Mouse (Mus musculus): Measurements from ENCODE around the gene Gas2l1. TPM values are rescaled to one million over a fixed set of nuclear protein-coding genes. Genes with fewer than 3 reads are reported as not detected.
A peak's percentile ranks its signal among the peaks of the same experiment; 100 is the strongest.

Gas2l1 gene
- polyA plus RNA-seq, 1 experiment: 2.3 TPM

DNA sequence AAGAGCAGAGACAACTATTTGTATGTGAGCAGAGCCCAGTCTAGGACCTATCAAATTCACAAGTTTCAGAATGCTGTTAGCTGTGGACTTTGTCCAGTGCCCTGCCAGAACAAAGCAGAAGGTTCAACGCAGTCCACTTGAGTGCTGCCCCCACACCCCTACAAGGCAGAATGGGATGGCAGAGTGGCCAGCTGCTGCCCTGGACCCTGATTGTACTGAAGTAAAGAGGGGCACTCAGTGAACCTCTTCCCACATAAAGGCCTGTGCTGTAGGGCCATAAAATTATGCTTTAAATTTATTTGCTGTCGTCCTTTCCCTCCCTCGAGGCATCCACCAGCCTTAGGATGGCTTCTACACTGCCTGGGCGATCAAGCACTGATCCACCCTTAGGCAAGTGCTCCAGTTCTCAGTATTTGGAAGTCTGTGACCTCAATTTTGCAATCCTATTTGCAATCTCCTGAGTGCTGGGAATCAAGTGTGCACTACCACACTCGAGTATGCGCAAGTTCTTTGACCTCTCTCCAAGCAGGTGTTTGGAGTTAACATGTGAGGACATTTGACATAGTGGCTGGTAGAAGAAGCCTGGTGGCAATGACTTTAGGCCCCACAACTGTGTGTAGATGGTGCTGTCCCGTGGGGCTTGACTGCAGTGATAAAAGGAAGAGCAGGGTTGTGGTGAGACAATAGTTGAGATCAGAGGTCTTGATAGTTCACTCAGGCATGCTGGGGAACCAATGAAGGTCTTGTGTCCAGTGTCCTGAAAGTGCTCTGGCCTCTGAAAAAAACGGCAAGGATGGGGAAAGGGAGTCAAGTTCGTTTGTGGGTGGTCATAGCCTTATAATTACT, 3.2 kb upstream of the Gas2l1 start:
- Histone ChIP-seq H3K4me1 (ENCODE audit: control insufficient read depth) (peaks cover 23% of the 10 kb centered on the region), H3K4me3 (replicated peaks) (no peak overlapping the region), H3K27me3 (ENCODE audit: control insufficient read depth) (peaks cover 17% of the 10 kb centered on the region), H3K9me3 (ENCODE audit: control insufficient read depth, low read length) (no peaks in the 10 kb centered on the region; the same call in 1 of the 2 replicates), H3K36me3 (ENCODE audit: control insufficient read depth) (peaks cover 65% of the 10 kb centered on the region)
- TF ChIP-seq TAL1 (IDR thresholded peaks at IDR 0.05; ENCODE audit: low read length) (no peak), GATA1 (IDR thresholded peaks at IDR 0.05; ENCODE audit: low read length) (no peak)

DNA sequence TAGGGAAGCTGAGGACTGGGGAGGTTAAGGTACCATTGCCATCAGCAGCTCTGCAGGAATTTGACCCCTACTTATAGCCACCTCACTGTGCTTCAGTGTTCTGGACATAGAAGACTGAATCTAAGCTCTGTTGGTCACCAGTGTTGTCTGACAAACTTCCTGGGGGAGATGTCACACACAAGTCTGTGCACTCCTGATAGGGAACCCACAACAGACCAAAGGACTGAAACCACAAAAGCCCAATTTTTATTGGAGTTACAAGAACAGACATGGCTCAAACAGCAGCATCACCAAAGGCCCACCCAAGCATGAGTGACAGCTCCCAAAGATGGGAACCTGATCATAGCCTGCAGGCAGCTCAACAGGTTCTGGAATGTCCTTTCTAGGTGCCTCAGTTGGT, 1.9 kb upstream of the Gas2l1 start:
- Histone ChIP-seq H3K4me1 (ENCODE audit: control insufficient read depth) (peaks cover 31% of the 10 kb centered on the region), H3K4me3 (replicated peaks) (no peak overlapping the region), H3K36me3 (ENCODE audit: control insufficient read depth) (peaks cover 52% of the 10 kb centered on the region), H3K27me3 (ENCODE audit: control insufficient read depth) (peaks cover 30% of the 10 kb centered on the region), H3K9me3 (ENCODE audit: control insufficient read depth, low read length) (no peaks in the 10 kb centered on the region; the same call in 1 of the 2 replicates)
- TF ChIP-seq TAL1 (IDR thresholded peaks at IDR 0.05; ENCODE audit: low read length) (no peak), GATA1 (IDR thresholded peaks at IDR 0.05; ENCODE audit: low read length) (no peak)

DNA sequence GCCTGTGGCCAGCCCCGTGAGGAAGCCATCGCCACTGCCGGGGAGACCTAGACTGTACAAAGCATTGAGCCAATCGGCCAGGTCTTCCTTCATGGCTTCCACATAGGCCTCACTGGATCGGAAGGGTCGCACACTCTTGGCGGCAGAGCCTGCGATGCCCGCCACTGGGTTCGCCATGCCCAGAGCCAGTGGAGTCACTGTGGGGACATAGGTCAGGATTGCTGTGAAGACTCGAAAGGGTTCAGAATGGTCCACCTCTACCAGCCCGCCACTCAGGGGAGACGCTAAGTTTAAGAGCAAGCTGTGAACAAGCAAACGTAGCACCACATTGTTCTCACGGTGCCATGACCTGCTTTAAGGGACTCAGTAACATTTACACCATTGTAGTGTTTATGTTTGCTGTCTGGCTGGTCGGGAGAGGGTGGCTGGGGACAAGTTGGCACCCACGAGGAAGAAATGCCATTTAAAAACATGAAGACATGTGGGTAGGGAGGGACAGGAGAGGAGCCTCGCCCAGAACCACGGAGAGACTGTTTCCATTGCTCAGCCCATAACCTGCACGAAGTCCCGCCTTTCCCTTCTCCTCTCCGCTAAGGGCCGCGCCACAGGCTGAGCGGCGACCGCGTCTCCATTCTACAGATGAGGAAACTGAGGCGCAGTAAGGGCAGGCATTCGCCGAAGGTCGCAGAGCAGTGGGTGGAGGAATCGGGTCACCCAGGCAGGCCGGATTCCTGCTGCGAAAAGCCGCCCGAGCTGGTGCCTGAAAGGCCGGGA, 658 bp downstream of the Gas2l1 start:
- Histone ChIP-seq H3K27me3 (ENCODE audit: control insufficient read depth) (peaks cover 55% of the 10 kb centered on the region), H3K4me1 (ENCODE audit: control insufficient read depth) (peaks cover 49% of the 10 kb centered on the region), H3K36me3 (ENCODE audit: control insufficient read depth) (peaks cover 33% of the 10 kb centered on the region), H3K9me3 (ENCODE audit: control insufficient read depth, low read length) (peaks cover 9% of the 10 kb centered on the region), H3K4me3 (replicated peaks) (peak overlapping the region; percentile 66)
- TF ChIP-seq TAL1 (IDR thresholded peaks at IDR 0.05; ENCODE audit: low read length): no peak
- TF ChIP-seq GATA1 (IDR thresholded peaks at IDR 0.05; ENCODE audit: low read length): no peak

DNA sequence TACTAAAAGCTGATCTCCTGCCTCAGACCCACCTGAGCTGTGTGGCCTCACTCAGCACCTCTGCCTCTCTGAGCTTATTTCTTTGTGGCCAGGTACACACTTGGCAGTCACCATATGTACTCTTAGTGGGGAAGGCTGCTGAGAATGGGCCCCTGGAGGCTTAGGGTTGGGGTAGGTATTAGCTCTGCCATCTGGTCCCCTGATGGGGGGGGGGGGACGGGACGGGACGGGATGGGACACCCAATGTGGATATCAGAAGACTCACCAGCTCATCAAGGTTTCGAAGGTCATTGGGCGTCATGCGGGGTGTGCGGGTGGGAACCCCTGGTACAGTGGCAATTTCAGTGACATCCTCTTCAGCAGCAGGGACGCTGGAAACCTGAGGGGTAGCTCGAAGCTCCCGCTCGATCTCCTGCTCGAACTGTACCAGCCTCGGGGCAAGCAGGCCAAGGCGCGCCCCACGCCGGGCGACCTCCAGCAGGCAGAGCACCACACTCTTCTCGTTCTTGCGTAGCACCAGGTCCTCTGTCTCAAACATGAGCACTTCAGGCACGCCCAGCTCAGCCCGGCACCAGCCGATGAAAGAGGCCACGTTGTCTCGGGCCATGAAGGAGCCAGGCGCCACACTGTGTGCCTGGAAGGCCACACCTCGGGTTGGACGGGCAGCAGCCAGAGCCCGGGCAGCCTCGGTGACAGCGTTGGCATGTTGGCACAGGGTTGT, 1.4 kb downstream of the Gas2l1 start:
- peaks cover 14% of the 10 kb centered on the region for H3K9me3 ChIP-seq (ENCODE audit: control insufficient read depth, low read length)
- H3K36me3 ChIP-seq (ENCODE audit: control insufficient read depth): peaks cover 25% of the 10 kb centered on the region
- peaks cover 49% of the 10 kb centered on the region for H3K4me1 ChIP-seq (ENCODE audit: control insufficient read depth)
- H3K27me3 ChIP-seq (ENCODE audit: control insufficient read depth): peaks cover 63% of the 10 kb centered on the region
- peak overlapping the region; percentile 66 for H3K4me3 ChIP-seq (replicated peaks)
- TF ChIP-seq TAL1 (IDR thresholded peaks at IDR 0.05; ENCODE audit: low read length) (no peak), GATA1 (IDR thresholded peaks at IDR 0.05; ENCODE audit: low read length) (no peak)

DNA sequence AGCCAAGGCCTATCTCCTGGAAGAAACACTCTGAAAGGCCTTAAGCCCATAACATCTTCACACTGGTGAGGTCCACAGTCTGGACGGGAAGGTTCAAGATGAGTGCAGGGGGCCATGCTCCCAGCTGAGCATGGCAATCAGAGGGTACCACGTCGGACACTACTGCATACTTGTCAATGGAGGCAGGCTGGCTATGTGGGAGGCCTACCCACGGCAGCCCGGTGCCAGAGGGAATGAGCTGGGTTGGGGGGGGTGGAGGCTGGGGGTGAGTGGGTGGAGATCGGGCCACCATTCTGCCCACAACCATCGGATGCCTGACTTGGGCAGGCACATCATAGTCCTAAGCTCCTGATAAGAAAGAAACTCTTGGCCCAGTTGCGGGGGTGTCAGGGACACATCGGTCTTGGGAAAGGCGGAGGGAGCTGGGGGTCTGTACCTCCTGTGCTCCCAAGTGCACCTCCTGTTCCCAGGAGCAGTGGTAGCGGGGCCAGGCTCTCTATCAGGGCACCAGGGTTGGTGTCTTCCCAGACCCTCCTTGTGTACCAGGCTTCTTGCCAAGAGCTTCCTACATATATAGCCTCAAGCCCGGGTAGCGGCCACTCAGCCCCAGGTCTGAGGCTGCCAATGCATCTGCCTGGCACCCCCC, 2.1 kb downstream of the Gas2l1 start:
- H3K4me1 ChIP-seq (ENCODE audit: control insufficient read depth): peaks cover 53% of the 10 kb centered on the region

DNA sequence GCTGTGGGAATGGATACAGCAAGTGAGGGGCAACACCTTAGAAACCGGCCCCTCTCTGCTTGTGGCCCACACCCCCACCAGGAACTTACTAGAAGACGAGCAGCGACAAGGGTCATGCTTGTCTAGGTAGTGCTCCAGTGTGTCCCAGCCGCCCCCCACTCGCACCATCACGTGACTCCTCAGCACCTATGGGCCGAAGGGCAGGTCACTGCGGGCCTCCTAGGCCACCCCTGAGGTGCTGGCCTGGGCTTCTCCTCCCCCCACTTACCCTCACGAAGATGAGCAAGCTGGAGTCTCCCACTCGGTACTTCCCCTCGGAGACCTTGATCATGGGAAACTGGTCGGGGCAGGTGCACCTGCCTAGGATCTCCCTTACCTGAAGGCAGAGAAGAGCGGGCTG, 2.8 kb downstream of the Gas2l1 start:
- H3K36me3 ChIP-seq (ENCODE audit: control insufficient read depth): peaks cover 12% of the 10 kb centered on the region
- peaks cover 24% of the 10 kb centered on the region for H3K9me3 ChIP-seq (ENCODE audit: control insufficient read depth, low read length)
- peak overlapping the region; percentile 33 for H3K4me3 ChIP-seq (replicated peaks)
- H3K27me3 ChIP-seq (ENCODE audit: control insufficient read depth): peaks cover 77% of the 10 kb centered on the region
- H3K4me1 ChIP-seq (ENCODE audit: control insufficient read depth): peaks cover 57% of the 10 kb centered on the region
- TF ChIP-seq TAL1 (IDR thresholded peaks at IDR 0.05; ENCODE audit: low read length) (no peak), GATA1 (IDR thresholded peaks at IDR 0.05; ENCODE audit: low read length) (no peak)

More for the DNA sequence above, 2.1 kb downstream of the Gas2l1 start:
- Histone ChIP-seq H3K27me3 (ENCODE audit: control insufficient read depth) (peaks cover 70% of the 10 kb centered on the region), H3K4me3 (replicated peaks) (no peak overlapping the region), H3K36me3 (ENCODE audit: control insufficient read depth) (peaks cover 18% of the 10 kb centered on the region), H3K9me3 (ENCODE audit: control insufficient read depth, low read length) (peaks cover 18% of the 10 kb centered on the region)
- TF ChIP-seq GATA1 (IDR thresholded peaks at IDR 0.05; ENCODE audit: low read length) (no peak), TAL1 (IDR thresholded peaks at IDR 0.05; ENCODE audit: low read length) (no peak)

DNA sequence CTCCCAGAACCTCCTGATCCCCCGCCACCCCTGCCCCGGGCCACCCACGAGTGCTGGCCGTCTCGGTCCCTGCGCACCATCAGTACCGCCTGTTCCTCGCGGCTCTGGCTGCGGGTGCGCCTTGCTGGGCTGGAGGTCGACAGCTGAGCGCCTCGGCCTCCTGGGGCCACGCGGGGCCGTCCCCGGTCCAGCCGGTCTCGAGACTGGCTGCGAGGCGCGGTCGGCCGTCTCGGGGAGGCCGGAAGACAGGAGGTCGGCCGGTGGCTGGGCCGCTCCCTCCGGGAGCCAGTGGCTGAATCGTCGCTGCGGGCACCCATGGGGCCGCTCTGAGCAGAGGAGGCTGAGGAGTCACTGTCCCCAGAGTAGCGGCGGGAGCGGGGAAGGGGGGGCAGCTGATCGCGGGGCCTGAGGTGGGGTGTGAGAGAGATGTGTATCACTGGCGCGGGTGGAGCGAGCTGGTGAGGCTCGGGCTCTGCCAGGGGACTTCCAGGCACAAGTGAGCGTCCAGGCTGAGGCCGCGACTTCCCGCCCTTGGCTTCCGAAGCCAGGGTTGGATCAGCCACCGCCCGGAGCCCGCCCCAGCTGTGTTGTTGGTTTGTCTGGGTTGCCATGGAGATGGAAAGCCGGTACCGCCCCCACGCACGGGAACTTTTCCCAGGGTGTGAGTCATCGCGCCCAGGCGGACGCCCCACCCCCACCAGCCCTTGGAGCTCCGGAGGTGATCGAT, 3.6 kb downstream of the Gas2l1 start:
- Histone ChIP-seq H3K36me3 (ENCODE audit: control insufficient read depth) (peaks cover 7% of the 10 kb centered on the region), H3K9me3 (ENCODE audit: control insufficient read depth, low read length) (peaks cover 25% of the 10 kb centered on the region), H3K27me3 (ENCODE audit: control insufficient read depth) (peaks cover 84% of the 10 kb centered on the region), H3K4me1 (ENCODE audit: control insufficient read depth) (peaks cover 57% of the 10 kb centered on the region), H3K4me3 (replicated peaks) (peak overlapping the region; percentile 33)
- no peak for TF ChIP-seq GATA1 (IDR thresholded peaks at IDR 0.05; ENCODE audit: low read length)
- TF ChIP-seq TAL1 (IDR thresholded peaks at IDR 0.05; ENCODE audit: low read length): no peak
